Mouse (Mus musculus): Measurements from ENCODE around the gene Ldhd. TPM values are rescaled to one million over a fixed set of nuclear protein-coding genes. Genes with fewer than 3 reads are reported as not detected.

Gene Ldhd
- total and polyA plus RNA-seq, 2 experiments from 2014 or later, result 1.5 to 2.7 TPM

DNA sequence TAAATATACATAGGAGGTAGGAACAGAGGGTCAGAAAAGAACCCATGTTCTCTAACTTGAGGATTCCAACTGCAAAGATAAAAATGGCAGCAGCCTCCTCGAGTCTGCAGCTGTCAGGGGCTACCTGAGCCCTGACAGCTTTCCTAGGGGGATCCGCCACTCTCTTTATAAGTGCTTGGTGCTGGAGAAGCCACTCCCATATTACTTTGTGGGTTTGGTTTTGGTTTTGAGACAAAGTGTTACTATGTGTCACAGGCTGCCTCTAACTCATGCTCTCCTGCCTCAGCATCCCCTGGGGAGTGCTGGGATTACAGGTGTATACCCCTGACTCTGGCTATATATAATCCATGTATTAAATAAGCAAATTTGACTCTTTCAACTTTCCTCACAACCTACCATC is 56.2 kb downstream of the Ldhd start:
- 67% methylated on average over 2 of the region's 2 CpGs for WGBS
- DNase-seq (ENCODE audit: low spot score) (no peak), ATAC-seq (ENCODE audit: insufficient read depth, low read depth) (no peak)
- no peak overlapping the region for H3K4me2 ChIP-seq (ENCODE audit: low read depth, low read length)
- TF ChIP-seq EP300 (IDR thresholded peaks at IDR 0.05; ENCODE audit: low read depth), result no peak
- no peak for TF ChIP-seq CTCF (IDR thresholded peaks at IDR 0.05; ENCODE audit: low read depth)
- 0 out of 2 replicates have a peak, but pooled peaks cover 2% of the 10 kb centered on the region for H3K36me3 ChIP-seq (replicated peaks; ENCODE audit: control insufficient read depth, insufficient read depth, low read length)
- H3K4me3 ChIP-seq (ENCODE audit: low read depth, low read length), result no peak overlapping the region
- H3K9ac ChIP-seq (replicated peaks; ENCODE audit: low read depth, low read length), result no peak overlapping the region
- no peaks in the 10 kb centered on the region for H3K27me3 ChIP-seq (ENCODE audit: control insufficient read depth, insufficient read depth, low read length)
- H3K4me1 ChIP-seq (ENCODE audit: control insufficient read depth, insufficient read depth), result peaks cover 7% of the 10 kb centered on the region; the same call in 1 of the 2 replicates
- no peak overlapping the region for H3K27ac ChIP-seq (ENCODE audit: low read depth)
- no peaks in the 10 kb centered on the region for H3K9me3 ChIP-seq (replicated peaks; ENCODE audit: control insufficient read depth, low read length)

Other genes starting within 250 kb of the Ldhd start
- 5.5 TPM in 1 of 2 replicates, not detected in the other for gene Fa2h, start 236.6 kb downstream of the Ldhd start, total RNA-seq (2014; rRNA removed; ENCODE audit: low replicate concordance)
- gene Fa2h, start 236.6 kb downstream of the Ldhd start, polyA plus RNA-seq (2015; fragmentation: Nextera tagmentation; extraction: Ambion mirVana), result not detected in 2 replicates
- 3.2 and 6.5 TPM in 2 replicates for gene Wdr59, start 108.3 kb downstream of the Ldhd start, total RNA-seq (2014; rRNA removed; ENCODE audit: low replicate concordance)
- gene Wdr59, start 108.3 kb downstream of the Ldhd start, polyA plus RNA-seq (2015; fragmentation: Nextera tagmentation; extraction: Ambion mirVana), result 2.3 and 2.4 TPM in 2 replicates
- 52.1 and 69.1 TPM in 2 replicates for gene Znrf1, start 94.3 kb downstream of the Ldhd start, total RNA-seq (2014; rRNA removed; ENCODE audit: low replicate concordance)
- 13.9 and 15.1 TPM in 2 replicates for gene Znrf1, start 94.3 kb downstream of the Ldhd start, polyA plus RNA-seq (2015; fragmentation: Nextera tagmentation; extraction: Ambion mirVana)
- 7.5 and 18.3 TPM in 2 replicates for gene Zfp1, start 13.0 kb upstream of the Ldhd start, total RNA-seq (2014; rRNA removed; ENCODE audit: low replicate concordance)
- 11.9 and 12.0 TPM in 2 replicates for gene Zfp1, start 13.0 kb upstream of the Ldhd start, polyA plus RNA-seq (2015; fragmentation: Nextera tagmentation; extraction: Ambion mirVana)
- gene Ctrb1, start 60.6 kb upstream of the Ldhd start, total RNA-seq (2014; rRNA removed; ENCODE audit: low replicate concordance), result 0.62 and 3.4 TPM in 2 replicates
- not detected in 2 replicates for gene Ctrb1, start 60.6 kb upstream of the Ldhd start, polyA plus RNA-seq (2015; fragmentation: Nextera tagmentation; extraction: Ambion mirVana)
- gene Bcar1, start 113.4 kb upstream of the Ldhd start, total RNA-seq (2014; rRNA removed; ENCODE audit: low replicate concordance), result 53.2 and 81.5 TPM in 2 replicates
- 25.6 and 27.9 TPM in 2 replicates for gene Bcar1, start 113.4 kb upstream of the Ldhd start, polyA plus RNA-seq (2015; fragmentation: Nextera tagmentation; extraction: Ambion mirVana)
- 16.1 and 20.4 TPM in 2 replicates for gene Cfdp1, start 223.9 kb upstream of the Ldhd start, total RNA-seq (2014; rRNA removed; ENCODE audit: low replicate concordance)
- 85.4 and 86.2 TPM in 2 replicates for gene Cfdp1, start 223.9 kb upstream of the Ldhd start, polyA plus RNA-seq (2015; fragmentation: Nextera tagmentation; extraction: Ambion mirVana)
- gene Tmem170, start 246.4 kb upstream of the Ldhd start, total RNA-seq (2014; rRNA removed; ENCODE audit: low replicate concordance), result 3.3 and 3.9 TPM in 2 replicates
- 2.5 and 3.5 TPM in 2 replicates for gene Tmem170, start 246.4 kb upstream of the Ldhd start, polyA plus RNA-seq (2015; fragmentation: Nextera tagmentation; extraction: Ambion mirVana)

Measured in heart, postnatal 0 days (tissue).